Mouse (Mus musculus) heart, embryonic 14.5 days (tissue): ENCODE measurements around the gene Inhbe. TPM values are rescaled to one million over a fixed set of nuclear protein-coding genes. Genes with fewer than 3 reads are reported as not detected.

ENCODE experiments used
- ATAC-seq: fragments of 200-750 bp; cut with Nextera tagmentation; 2 replicates; pipeline ENCODE4 v1.8.0; 2017; ENCODE audit warnings: low read depth, moderate TSS enrichment; ENCODE audit not compliant: insufficient number of reproducible peaks, insufficient read depth, low FRiP score
- H3K27ac ChIP-seq, 2 experiments: fragments of 200-500 bp in 1 of 2; fragments of 300-500 bp in 1 of 2; sonication (generic) in 1 of 2; replicated peaks in 1 of 2; 2 replicates each; pipeline ENCODE4 v1.5.1; 2012 to 2014; ENCODE audit warnings: low read depth in 2 of 2, low read length in 2 of 2, control low read depth in 1 of 2, mild to moderate bottlenecking in 1 of 2, mixed read lengths in 1 of 2; ENCODE audit not compliant: control insufficient read depth in 1 of 2, insufficient read depth in 1 of 2
- H3K27me3 ChIP-seq: fragments of 300-500 bp; sonication (generic); 2 replicates; pipeline ENCODE4 v1.6.1; 2014; ENCODE audit warnings: mild to moderate bottlenecking, low read length, control low read depth; ENCODE audit not compliant: control insufficient read depth, insufficient read depth
- H3K36me3 ChIP-seq: fragments of 300-500 bp; sonication (generic); 2 replicates; pipeline ENCODE4 v1.6.1; 2014; ENCODE audit warnings: mild to moderate bottlenecking, control low read depth, low read length, mixed read lengths; ENCODE audit not compliant: control insufficient read depth, insufficient read depth
- H3K4me1 ChIP-seq, 2 experiments: fragments of 200-500 bp in 1 of 2; fragments of 300-500 bp in 1 of 2; sonication (generic) in 1 of 2; 2 replicates each; pipeline ENCODE4 v1.6.1; 2012 to 2014; ENCODE audit warnings: low read length in 2 of 2, control low read depth in 1 of 2, mixed read lengths in 1 of 2; ENCODE audit not compliant: control insufficient read depth in 2 of 2, insufficient read depth in 2 of 2
- H3K4me2 ChIP-seq: fragments of 300-500 bp; sonication (generic); 2 replicates; pipeline ENCODE4 v1.6.1; 2014; ENCODE audit warnings: mild to moderate bottlenecking, low read length
- H3K4me3 ChIP-seq, 2 experiments: fragments of 200-500 bp in 1 of 2; fragments of 300-500 bp in 1 of 2; sonication (generic) in 1 of 2; 2 replicates each; pipeline ENCODE4 v1.5.1; 2012 to 2014; ENCODE audit warnings: low read length in 2 of 2, mild to moderate bottlenecking in 2 of 2, control low read depth in 1 of 2, low read depth in 1 of 2, moderate library complexity in 1 of 2; ENCODE audit not compliant: control insufficient read depth in 1 of 2, insufficient read depth in 1 of 2
- H3K9ac ChIP-seq: fragments of 300-500 bp; sonication (generic); 2 replicates; pipeline ENCODE4 v1.6.1; 2014; ENCODE audit warnings: mild to moderate bottlenecking, low read length
- H3K9me3 ChIP-seq: fragments of 300-500 bp; sonication (generic); 2 replicates; pipeline ENCODE4 v1.6.1; 2016; ENCODE audit warnings: low read length, control low read depth; ENCODE audit not compliant: control insufficient read depth
- WGBS: fragments of 180-500 bp; shearing (Covaris S2); extraction: QIAGEN DNeasy Blood & Tissue Kit; methylation state at CpG from one replicate; pipeline ENCODE4 v1.1.7; 2014; 5-methylcytosine and 5-hydroxymethylcytosine counted together
- polyA plus RNA-seq: library from polyadenylated mRNA; unstranded; fragments of >200 nt; fragmentation: Nextera tagmentation; extraction: Ambion mirVana; gene quantifications from 2 replicates; pipeline ENCODE4 v1.2.1, GENCODE M21; 2014

Gene Inhbe
- polyA plus RNA-seq, 1 experiment from 2014 or later: not detected

DNA sequence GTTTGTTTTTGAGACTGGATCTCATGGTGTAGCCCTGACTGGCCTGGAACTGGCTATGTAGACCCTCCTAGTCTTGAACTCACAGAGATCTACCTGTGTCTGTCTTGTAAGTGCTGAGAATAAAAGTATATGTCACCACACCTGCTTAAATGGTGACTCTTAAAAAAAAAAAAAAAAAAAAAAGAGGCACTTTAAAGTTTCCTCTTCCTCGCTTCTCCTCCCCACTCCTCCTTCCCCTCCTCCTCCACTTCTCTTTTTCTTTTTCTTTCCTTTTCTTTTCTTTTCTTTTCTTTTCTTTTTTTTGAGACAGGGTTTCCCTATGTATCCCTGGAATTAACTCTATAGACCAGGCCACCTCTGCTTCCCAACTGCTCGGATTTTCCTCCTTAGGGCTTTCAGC, 16.8 kb upstream of the Inhbe start:
- Histone ChIP-seq H3K4me2 (no peak overlapping the region), H3K9ac (no peak overlapping the region), H3K9me3 (no peaks in the 10 kb centered on the region), H3K27ac (no peak overlapping the region), H3K4me3 (no peak overlapping the region), H3K4me1 (no peaks in the 10 kb centered on the region), H3K36me3 (no peaks in the 10 kb centered on the region), H3K27me3 (no peaks in the 10 kb centered on the region)
- 69% methylated on average over 2 of the region's 2 CpGs for WGBS
- no peak for ATAC-seq

DNA sequence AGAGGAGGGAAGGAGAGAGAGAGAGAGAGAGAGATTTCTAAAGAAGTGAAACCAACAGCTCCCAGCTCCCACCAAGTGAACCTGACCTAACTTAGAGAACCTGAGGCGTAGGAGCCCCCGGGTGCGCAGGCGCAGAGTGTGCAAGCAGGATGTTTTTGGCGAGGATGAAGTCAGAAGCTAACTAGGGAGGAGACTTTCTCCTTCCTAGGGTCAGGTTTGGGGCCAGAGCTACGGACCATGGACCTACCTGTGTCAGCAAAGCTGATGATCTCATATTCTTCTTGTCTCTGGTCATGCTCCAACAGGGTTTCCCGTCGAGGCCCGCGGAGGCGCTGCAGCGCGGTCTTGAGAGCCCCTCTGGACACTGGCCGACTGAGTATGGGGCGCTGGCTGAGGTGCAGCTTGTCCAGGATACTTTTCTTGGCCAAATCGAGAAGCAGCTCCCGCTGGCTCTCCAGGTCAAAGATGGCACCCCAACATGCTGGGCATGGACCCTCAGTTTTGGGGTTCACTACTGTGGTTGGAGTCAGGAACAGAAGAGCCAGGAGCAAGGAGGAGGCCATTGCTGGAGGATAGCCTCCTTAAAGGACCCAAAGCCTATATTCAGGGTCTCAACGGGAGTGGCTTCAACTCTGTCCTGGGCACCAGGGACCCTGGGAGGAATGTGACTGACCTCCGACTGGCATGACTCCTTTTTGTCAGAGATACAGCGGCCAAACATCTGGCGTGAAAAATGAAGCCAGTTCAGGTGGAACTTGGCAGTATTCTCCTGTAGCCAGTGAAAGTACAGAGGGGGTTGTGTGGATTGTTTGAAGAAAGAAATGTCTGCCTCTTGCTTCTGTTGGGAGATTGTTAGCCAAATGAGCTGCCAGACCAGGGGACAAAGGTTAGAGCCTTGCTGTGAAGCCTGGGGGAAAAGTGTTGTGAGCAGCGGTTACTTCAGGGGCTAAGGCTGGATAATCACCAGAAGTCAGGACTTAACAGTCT, 15.9 kb upstream of the Inhbe start, which contains the start of gene Inhbc:
TSS of gene Inhbc (minus strand) at position 598 of the 987 bp plus-strand sequence.
- H3K4me2 ChIP-seq: no peak within 1 kb of the TSS
- H3K9ac ChIP-seq: no peak within 1 kb of the TSS
- WGBS: 68% methylated on average over 22 of the region's 22 CpGs
- no peak for ATAC-seq
- H3K27me3 ChIP-seq: no peaks in the 10 kb centered on the region
- H3K36me3 ChIP-seq: no peaks in the 10 kb centered on the region
- no peaks in the 10 kb centered on the region for H3K9me3 ChIP-seq
- H3K4me3 ChIP-seq: no peak within 1 kb of the TSS
- H3K4me1 ChIP-seq: no peaks in the 10 kb centered on the region
- no peak within 1 kb of the TSS for H3K27ac ChIP-seq

DNA sequence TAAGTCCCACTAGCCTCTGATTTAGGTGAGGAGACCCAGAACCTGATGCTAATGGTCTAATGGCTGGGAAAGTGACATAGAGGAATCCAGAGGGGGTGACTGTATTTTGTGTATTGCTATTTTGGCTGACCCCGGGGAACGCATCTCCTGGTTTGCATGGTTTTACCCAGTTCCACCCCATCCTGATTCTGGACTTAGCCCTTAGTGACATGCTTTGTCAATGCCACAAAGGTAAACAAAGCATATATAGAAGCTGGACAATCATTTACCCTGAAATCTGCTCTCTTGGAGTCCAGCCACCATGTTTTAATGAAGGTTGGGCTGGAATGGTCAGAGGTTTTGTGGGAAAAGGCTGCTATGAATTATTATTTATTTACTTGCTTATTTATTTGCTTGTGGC, 14.1 kb upstream of the Inhbe start:
- Histone ChIP-seq H3K4me2 (no peak overlapping the region), H3K27me3 (no peaks in the 10 kb centered on the region), H3K36me3 (no peaks in the 10 kb centered on the region), H3K9ac (no peak overlapping the region), H3K9me3 (no peaks in the 10 kb centered on the region), H3K4me1 (no peaks in the 10 kb centered on the region), H3K27ac (no peak overlapping the region), H3K4me3 (no peak overlapping the region)
- no peak for ATAC-seq
- 83% methylated on average over 2 of the region's 2 CpGs for WGBS

DNA sequence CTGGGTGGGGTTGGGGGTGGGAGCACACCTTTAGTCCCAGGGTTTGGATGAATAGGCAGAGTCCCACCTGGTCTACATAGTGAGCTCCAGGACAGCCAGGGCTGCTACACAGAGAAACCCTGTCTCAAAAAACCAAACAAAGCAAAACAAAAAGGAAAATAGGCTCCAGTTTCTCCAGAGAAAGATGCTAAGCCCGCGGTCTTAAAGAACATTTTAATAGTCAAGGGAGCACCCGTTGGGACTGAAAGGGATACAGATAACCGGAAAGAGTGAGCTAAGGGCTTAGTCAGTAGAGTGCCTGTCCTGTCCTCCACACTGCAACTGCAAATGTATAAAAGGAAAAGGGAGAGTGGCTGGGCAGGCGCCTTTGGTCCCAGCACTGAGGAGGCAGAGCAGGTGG, 12.9 kb upstream of the Inhbe start:
- no peak overlapping the region for H3K4me2 ChIP-seq
- H3K9me3 ChIP-seq: no peaks in the 10 kb centered on the region
- no peak overlapping the region for H3K27ac ChIP-seq
- H3K4me3 ChIP-seq: no peak overlapping the region
- ATAC-seq: no peak
- H3K27me3 ChIP-seq: no peaks in the 10 kb centered on the region
- no peaks in the 10 kb centered on the region for H3K4me1 ChIP-seq
- 61% methylated on average over 5 of the region's 5 CpGs for WGBS
- H3K36me3 ChIP-seq: no peaks in the 10 kb centered on the region
- no peak overlapping the region for H3K9ac ChIP-seq

DNA sequence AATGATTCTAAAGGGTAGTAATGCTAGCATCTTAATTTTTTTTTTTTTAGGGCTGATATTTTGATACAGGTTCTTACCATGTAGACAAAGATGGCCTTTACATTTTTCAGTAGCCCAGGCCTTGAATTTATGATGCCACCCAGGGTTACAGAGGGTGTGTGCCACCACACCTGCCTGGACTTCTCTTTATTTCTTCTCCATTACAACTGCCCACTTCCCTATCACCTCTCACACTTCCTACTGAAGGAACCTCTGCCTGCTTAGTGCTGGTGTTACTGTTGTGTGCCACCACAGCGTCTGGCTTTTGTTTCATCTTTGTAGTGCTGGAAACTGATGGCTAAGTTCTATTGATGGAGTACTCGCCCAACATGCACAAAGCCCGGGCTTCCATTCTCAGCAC, 6.5 kb upstream of the Inhbe start:
- WGBS: 79% methylated on average over 3 of the region's 3 CpGs
- Histone ChIP-seq H3K4me1 (no peaks in the 10 kb centered on the region), H3K4me2 (no peak overlapping the region), H3K27me3 (no peaks in the 10 kb centered on the region), H3K36me3 (no peaks in the 10 kb centered on the region), H3K27ac (no peak overlapping the region), H3K9me3 (no peaks in the 10 kb centered on the region), H3K9ac (no peak overlapping the region), H3K4me3 (no peak overlapping the region)
- ATAC-seq: no peak

DNA sequence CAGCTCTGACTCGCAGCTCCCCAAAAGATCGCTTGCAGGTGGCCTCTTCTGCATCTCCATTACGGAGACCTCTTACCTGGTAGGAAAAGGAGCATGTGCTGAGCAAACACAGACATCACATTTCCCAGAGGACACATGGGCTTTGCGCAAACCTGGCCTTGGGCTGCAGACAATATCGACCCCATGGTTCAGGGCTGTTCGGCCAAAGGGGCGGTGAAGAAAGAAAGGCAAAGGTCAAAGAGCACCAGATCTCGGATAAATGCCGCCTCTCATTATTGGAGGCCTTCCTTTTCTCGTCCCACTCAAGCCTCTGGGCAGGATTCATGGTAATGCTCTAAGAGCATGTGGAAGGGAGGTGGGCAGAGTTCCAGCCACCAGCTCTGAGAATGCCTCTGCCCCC, 1.1 kb upstream of the Inhbe start:
- Histone ChIP-seq H3K9ac (no peak overlapping the region), H3K4me2 (no peak overlapping the region), H3K4me1 (peaks cover 11 to 14% of the 10 kb centered on the region in 2 experiments), H3K9me3 (no peaks in the 10 kb centered on the region), H3K36me3 (no peaks in the 10 kb centered on the region), H3K27ac (no peak overlapping the region), H3K27me3 (no peaks in the 10 kb centered on the region), H3K4me3 (no peak overlapping the region)
- no peak for ATAC-seq
- WGBS: 87% methylated on average over 10 of the region's 10 CpGs

DNA sequence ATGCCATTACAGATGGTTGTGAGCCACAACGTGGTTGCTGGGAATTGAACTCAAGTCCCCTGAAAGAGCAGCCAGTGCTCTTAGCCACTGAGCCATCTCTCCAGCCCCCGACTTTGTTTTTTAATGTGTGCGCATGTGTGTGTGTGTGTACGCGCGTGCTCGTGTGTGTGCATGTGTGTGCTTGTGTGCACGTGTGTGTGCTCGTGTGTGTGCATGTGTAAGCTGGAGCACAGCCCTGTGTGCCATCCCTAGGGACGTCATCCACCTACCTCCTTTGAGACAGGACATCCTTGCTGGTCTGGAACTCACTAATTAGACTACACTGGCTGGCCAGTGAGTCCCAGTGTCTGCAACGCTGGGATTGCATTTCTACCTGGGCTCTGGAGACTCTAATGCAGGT, 1.4 kb downstream of the Inhbe start:
- no peaks in the 10 kb centered on the region for H3K27me3 ChIP-seq
- 88% methylated on average over 11 of the region's 11 CpGs for WGBS
- H3K4me3 ChIP-seq: no peak overlapping the region
- H3K4me2 ChIP-seq: no peak overlapping the region
- no peak overlapping the region for H3K27ac ChIP-seq
- ATAC-seq: no peak
- H3K9ac ChIP-seq: no peak overlapping the region
- peaks cover 12 to 15% of the 10 kb centered on the region in 2 experiments for H3K4me1 ChIP-seq
- H3K36me3 ChIP-seq: no peaks in the 10 kb centered on the region
- no peaks in the 10 kb centered on the region for H3K9me3 ChIP-seq
